Mouse (Mus musculus) telencephalon, adult 2 months (tissue): ENCODE data around the gene Ptprd.
A peak's percentile ranks its signal among the peaks of the same experiment; 100 is the strongest.
"Not testable (repeated sequence)": the region's sequence is repeated elsewhere in the genome, so short reads cannot be mapped to it uniquely, and the experiment has no call there.

ENCODE experiments used
- DNase-seq: peaks from one replicate; pipeline ENCODE4 v3.0.0-alpha.2; 2011; ENCODE audit warnings: low read depth, low spot score

Gene Ptprd

DNA sequence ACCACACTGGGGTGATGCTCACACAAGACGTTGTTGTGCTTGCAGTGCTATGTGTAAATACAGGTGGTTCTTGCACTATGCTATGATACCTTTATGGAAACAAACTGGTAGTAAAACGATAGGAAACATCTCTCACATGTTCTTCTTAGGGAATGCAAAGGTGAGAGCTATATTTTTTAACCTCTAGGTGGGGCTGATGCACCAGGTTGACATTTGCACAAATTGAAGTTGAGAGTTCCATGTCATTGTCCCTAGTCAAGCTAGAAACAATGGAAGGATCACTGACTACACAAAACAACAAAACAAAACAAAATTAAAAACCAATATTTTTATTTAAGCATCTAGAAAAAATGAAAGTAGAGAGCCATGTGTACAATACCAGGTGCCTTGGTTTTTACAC lies 250.1 kb downstream of the Ptprd start:
- DNase-seq: no peak

DNA sequence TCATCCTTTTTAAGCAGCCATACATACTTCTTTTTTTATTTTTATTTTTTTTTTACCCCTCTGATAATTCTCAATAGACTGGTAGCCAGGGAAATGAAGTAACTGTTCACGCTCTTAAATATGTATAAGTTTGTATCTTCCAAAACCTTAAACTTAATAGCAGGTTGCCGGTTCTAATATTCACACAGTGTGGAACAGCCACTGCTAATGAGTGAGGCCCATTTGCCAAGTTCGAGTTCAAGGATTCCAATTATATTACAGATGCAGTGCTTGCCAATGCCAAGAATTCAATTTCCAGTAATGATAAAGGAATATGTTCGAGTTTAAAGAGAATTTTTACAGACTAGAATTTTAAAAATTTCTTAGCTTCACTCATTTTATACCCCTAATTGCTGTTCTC lies 322.3 kb downstream of the Ptprd start:
- no peak for DNase-seq

DNA sequence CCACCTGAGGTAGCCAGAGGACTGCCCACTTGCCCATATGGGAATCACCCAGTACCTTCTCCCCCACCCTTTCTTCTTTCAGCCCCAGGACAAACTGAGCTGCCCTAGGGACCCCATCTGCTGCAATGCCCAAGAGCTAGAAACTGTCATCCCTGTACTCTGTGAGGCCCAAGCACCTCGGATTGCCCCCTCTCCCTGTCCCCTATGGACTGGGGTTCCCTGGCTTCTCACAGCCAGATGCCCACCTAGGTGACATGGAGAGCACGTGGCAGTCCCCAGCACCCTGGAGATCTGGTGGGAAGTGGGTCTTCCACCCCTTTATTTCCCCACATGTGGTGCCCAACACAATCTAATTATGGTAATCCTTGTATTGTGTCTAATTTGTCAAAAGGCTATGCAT lies 331.5 kb downstream of the Ptprd start:
- DNase-seq: no peak

DNA sequence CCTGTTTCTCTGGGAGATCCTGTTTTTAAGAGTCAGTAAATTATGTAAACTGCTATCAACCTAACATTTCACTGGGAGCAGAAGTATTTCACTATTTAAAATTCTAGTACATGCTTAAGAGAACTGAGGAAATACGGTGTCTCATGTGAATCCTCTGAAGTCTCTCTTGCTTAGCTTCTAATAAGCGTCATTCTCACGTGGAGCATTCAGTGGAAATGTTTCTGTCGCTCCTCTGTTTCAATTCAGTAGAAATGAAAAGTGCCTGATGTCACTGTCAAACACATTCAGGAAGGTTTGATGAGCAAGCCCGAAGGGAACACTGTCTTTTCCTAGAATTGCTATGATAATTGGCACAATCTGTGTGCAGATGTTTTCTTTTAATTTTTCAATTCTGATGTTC lies 350.5 kb downstream of the Ptprd start:
- peak; percentile 28 for DNase-seq

- DNase-seq: not testable (repeated sequence)
These were observed 414.4 kb downstream of the Ptprd start for GRCm38 (mm10) chr4:77797391-77797790.

DNA sequence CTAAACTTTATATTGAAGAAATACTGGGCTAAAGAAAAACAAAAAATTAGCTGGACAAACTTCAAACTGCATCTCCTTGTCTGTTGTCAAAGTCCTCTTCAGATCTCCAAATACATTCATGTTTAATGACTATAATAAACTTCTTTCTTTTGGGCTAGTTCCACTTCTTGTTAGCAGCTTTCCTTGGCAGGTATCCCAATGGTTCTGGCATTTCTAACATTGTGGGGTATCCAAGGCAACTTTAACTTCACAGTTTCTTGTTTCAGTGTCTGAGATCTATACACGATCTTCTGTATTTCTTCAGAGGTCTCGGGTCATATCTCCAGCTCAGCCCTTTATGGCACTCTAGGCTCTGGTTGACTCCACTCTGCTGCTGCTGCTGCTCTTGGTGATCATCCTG lies 434.5 kb downstream of the Ptprd start:
- DNase-seq: peak; percentile 18

GRCm38 (mm10) chr4:77763790-77764189 lies 448.0 kb downstream of the Ptprd start:
- no peak for DNase-seq

GRCm38 (mm10) chr4:77743391-77743790 lies 468.4 kb downstream of the Ptprd start:
- DNase-seq: peak; percentile 21

- no peak for DNase-seq
These were observed 489.9 kb downstream of the Ptprd start for GRCm38 (mm10) chr4:77721908-77722307.

DNA sequence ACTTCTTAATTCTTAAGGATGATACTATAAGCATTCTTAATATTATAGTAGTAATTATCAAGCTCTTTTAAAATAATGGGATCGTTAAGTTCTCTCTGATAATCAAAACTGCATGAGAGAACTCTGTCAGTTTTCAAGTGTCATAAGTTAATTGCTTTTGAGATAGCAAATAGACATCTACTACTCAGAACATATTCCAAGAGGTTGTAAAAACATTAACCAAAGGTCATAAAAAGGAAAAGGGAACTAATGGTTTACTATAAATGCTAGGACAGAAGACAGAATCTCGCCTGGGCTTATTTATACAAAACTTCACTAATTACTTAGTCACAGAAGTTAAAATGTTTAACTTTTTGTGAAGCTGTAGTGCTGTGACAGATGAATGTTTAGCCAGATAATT lies 494.0 kb downstream of the Ptprd start:
- DNase-seq: no peak

- DNase-seq: no peak
These were observed 501.5 kb downstream of the Ptprd start for GRCm38 (mm10) chr4:77710231-77710630.

DNA sequence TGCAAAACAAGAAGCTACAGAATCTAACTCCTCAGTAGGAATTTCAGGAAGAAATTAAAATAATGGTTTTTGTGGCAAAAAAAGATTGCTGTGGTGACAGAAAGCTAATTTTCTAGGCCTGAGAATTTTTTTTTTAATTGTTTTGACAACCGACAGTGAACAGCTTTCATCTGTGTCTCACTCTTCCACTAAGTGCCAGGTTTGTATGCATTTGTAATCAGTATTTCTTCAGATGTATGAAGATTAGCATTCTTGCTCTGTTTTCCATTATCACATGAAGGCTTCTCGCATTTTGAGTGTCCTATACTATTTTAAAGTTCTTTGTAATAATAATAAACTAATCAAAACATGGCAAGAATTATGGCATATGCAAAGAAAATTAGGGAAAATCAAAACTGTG lies 513.5 kb downstream of the Ptprd start:
- no peak for DNase-seq

DNA sequence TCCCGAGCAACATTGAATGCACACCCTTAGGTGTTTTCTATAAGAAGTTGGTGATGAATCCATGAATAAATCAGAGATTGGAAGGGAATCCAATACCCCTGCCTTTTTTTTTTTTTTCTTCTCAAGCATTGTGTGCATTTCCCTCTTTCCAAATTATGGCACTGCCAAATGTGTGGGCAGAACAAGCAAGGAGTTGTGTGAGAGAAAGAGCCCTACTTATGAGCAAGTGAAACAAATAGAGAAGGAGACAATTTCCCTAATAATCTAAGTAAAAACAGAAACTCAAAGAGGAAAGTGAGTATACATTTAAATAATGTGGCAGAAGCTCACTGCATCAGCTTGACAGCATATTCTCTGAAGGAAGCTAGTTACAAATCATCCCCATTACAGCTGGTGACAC lies 536.0 kb downstream of the Ptprd start:
- peak; percentile 53 for DNase-seq

DNA sequence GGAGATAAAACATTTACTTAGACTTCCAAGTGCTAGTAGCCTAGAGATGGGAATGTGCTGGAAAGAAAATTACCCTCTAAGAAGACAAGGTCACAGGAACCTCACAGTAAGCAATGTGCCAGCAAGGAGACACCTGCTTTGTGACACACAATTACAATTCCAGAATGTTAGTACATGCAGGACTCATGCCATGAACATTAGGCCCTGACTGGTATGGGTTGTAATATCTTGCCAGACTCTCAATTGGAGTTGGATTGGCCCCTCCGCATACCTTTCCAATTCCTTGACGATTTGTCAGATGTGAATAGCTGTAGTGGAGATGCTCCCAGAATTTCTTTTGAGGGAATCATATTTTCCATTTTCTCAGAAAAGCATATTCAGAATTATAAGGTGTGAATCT lies 547.0 kb downstream of the Ptprd start:
- DNase-seq: no peak

- DNase-seq: no peak
These were observed 549.5 kb downstream of the Ptprd start for GRCm38 (mm10) chr4:77662309-77662708.

DNA sequence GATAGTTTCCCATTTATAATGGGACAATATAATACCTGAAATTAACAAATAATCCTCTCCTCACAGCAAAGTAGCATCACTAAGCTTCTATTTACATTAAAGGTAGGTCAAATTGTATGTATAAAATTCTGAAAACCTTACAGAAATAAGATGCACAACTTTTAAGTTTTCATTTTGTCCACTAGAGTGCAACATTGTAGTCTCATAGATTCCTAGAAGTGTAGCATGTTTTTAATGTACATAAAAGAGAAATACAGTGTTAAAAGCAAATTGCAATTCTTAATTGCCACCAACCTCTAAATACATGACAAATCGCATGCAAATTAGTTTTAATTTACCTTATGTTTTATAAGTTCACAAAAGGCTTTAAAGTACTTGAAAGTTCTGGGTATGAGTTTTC lies 556.1 kb downstream of the Ptprd start:
- no peak for DNase-seq

DNA sequence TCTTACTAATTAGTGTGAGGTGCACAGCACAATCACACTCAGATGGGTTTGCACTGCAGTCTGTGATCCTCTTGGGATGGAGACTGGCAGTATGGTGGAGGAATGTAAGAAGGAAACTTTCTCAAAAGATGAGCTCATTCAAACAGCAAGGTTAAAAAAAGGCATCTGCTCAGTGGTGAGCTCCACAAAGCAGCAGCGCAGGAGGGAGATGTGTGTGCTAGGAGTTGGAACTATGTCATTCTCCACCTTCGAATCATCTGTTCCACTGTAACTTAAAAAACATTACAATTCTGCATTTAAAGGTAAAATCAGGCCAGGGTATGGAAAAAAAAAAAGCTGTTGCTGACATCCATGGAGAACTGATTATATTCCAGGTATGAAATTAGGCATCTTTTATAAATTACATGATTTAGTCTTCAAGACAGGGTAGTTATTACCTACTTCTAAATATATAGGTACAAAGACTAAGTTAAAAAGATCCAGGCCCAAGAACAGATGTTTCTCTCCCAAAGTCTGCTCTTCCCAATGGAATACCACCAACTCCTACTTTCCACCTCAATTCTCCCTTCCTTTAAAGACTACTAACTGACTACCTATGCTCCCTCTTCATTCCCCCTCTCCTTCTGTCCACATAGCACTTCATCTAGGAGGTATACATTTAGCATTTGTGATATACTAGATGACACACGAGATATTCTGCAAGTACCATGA lies 562.0 kb downstream of the Ptprd start:
- DNase-seq: peak; percentile 92

DNA sequence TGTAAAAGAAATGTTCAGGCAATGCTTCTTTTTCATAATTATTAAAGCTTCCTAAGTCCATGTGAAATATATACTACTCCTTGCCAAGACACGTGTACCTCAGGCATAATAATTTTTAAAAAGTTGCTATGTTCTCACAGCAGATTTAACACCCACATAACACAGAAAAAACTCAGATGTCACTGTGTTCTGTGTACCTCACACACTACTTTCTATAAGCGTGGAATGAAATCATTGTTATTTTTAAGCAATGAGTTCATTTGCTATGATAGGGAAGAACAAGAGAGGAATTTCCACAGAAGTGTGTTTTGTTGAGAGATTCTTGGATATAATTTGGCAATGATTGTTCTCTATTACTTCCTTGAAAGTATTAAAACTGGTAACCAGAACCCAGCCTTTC lies 562.9 kb downstream of the Ptprd start:
- peak; percentile 89 for DNase-seq

DNA sequence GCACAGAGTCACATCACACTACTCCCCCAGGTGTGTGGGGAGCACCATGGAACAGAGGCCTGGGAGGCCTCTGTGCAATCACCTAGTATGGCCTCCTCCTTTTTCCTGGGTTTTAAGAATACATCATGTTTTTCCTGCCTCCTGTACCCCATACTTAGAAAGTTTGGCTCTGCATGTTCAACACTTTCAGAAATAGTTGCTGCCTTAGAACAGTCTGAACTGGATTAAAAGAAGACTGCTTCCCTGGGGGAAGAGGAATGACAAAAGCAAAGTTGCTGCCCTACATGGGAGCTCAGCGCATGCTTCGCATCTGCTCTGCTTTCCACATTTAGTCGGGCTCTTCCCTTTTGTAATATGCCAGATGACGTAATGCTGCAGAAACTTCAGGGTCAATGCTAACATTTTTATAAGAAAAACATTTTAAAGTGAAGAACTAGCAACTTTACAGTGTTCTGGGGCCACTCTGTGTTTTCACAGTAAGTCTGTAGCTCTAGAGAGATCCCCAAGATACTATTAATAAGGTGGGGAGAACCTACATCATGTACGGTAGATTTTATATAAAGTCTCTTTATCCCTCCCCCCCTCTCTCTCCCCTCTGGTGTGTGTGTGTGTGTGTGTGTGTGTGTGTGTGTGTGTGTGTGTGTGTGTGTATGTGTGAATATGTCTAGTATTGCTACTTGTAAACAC lies 564.2 kb downstream of the Ptprd start:
- DNase-seq: peak; percentile 95

GRCm38 (mm10) chr4:77644435-77644834 lies 567.3 kb downstream of the Ptprd start:
- no peak for DNase-seq

- DNase-seq: no peak
These were observed 571.7 kb downstream of the Ptprd start for GRCm38 (mm10) chr4:77640022-77640421.

GRCm38 (mm10) chr4:77613129-77613528 lies 598.6 kb downstream of the Ptprd start:
- DNase-seq: no peak

DNA sequence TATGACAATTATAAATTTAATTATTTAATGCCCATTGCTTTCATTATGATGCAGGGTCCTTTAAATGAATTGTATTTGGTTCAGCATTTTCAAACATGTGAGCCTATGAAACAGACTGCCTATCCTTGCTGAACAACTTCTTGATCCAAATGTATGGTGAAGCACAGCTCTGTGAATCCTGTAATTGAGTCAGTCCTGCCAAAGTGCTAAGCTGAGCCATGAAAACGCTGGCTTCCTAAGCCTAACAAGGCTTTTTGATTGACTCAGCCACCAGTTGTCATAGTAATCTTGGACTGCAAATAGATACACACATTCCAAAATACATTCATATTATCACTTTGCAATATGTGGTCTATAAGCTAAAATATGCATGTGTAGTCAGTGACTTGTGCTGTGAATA lies 625.1 kb downstream of the Ptprd start:
- DNase-seq: peak; percentile 57
